Mouse (Mus musculus) limb, embryonic 14.5 days (tissue): ENCODE measurements around the gene Fbxl2. TPM values are rescaled to one million over a fixed set of nuclear protein-coding genes. Genes with fewer than 3 reads are reported as not detected.

Source experiments
- ATAC-seq: fragments of 200-750 bp; cut with Nextera tagmentation; 2 replicates; pipeline ENCODE4 v1.8.0; 2017; ENCODE audit warnings: low read depth, moderate number of reproducible peaks, moderate TSS enrichment; ENCODE audit not compliant: low FRiP score
- DNase-seq: peaks from one replicate; pipeline ENCODE4 v3.0.0-alpha.2; 2015; ENCODE audit warnings: low spot score
- H3K27ac ChIP-seq: fragments of 300-500 bp; sonication (generic); replicated peaks from 2 replicates; pipeline ENCODE4 v1.5.1; 2014; ENCODE audit warnings: low read depth, mild to moderate bottlenecking, low read length, moderate library complexity, mixed read lengths
- H3K27me3 ChIP-seq: fragments of 300-500 bp; sonication (generic); 2 replicates; pipeline ENCODE4 v1.6.1; 2014; ENCODE audit warnings: low read length, mixed read lengths; ENCODE audit not compliant: control insufficient read depth, insufficient read depth
- H3K36me3 ChIP-seq: fragments of 300-500 bp; sonication (generic); 2 replicates; pipeline ENCODE4 v1.6.1; 2014; ENCODE audit warnings: mild to moderate bottlenecking, low read length, moderate library complexity, mixed read lengths; ENCODE audit not compliant: control insufficient read depth, insufficient read depth
- H3K4me1 ChIP-seq: fragments of 300-500 bp; sonication (generic); 2 replicates; pipeline ENCODE4 v1.6.1; 2014; ENCODE audit warnings: antibody characterized with exemption, low read length, mixed read lengths; ENCODE audit not compliant: control insufficient read depth, insufficient read depth
- H3K4me2 ChIP-seq: fragments of 300-500 bp; sonication (generic); replicated peaks from 2 replicates; pipeline ENCODE4 v1.6.1; 2014; ENCODE audit warnings: low read depth, mild to moderate bottlenecking, low read length, moderate library complexity; ENCODE audit not compliant: severe bottlenecking
- H3K4me3 ChIP-seq: fragments of 300-500 bp; sonication (generic); replicated peaks from 2 replicates; pipeline ENCODE4 v1.5.1; 2014; ENCODE audit warnings: low read length
- H3K9ac ChIP-seq: fragments of 300-500 bp; sonication (generic); 2 replicates; pipeline ENCODE4 v1.6.1; 2014; ENCODE audit warnings: mild to moderate bottlenecking, low read depth, low read length, moderate library complexity; ENCODE audit not compliant: severe bottlenecking
- H3K9me3 ChIP-seq: fragments of 300-500 bp; sonication (generic); 2 replicates; pipeline ENCODE4 v1.6.1; 2016; ENCODE audit warnings: low read length; ENCODE audit not compliant: control insufficient read depth
- POLR2A ChIP-seq: fragments of 200-500 bp; IDR thresholded peaks from 2 replicates; pipeline ENCODE4 v1.8.0; 2012; ENCODE audit warnings: inconsistent platforms, mild to moderate bottlenecking, moderate library complexity, borderline replicate concordance; ENCODE audit not compliant: insufficient read depth, insufficient read length; ENCODE audit errors: extremely low read depth
- WGBS: fragments of 180-500 bp; shearing (Covaris S2); extraction: QIAGEN DNeasy Blood & Tissue Kit; methylation state at CpG from one replicate; pipeline ENCODE4 v1.1.7; 2014; 5-methylcytosine and 5-hydroxymethylcytosine counted together
- polyA plus RNA-seq, 2 experiments: library from polyadenylated mRNA; depleted of rRNA in 1 of 2; stranded (reverse) in 1 of 2; unstranded in 1 of 2; fragments of >200 nt; fragmentation: Nextera tagmentation in 1 of 2; extraction: Ambion mirVana in 1 of 2; gene quantifications; 2 replicates each; pipeline versions ENCODE4 v1.2.1 to v1.2.3; 2012 to 2014

Gene Fbxl2
- polyA plus RNA-seq, 2 experiments: 4.6 to 8.3 TPM

DNA sequence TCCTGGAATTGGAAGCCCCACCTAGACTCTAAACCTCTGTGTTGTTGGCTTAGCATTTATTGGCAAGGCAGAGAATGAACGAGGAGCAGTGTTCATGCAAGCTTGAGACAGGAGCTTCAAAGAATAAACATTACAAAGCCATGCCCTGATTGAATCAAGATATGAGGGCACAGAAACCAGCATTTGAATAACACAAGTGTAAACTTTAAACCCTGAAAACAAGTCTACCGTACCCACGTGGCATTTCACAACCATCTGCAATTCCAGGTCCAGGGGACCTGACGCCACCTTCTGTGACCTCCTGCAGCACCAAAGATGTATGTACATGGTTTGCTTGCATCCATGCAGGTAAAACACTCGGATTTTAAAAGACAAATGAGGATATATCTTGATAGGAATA is 123.3 kb downstream of the Fbxl2 start:
- Histone ChIP-seq H3K9me3 (no peaks in the 10 kb centered on the region), H3K27ac (no peak overlapping the region), H3K4me3 (no peak overlapping the region), H3K36me3 (peaks cover 2% of the 10 kb centered on the region), H3K9ac (no peak overlapping the region), H3K27me3 (no peaks in the 10 kb centered on the region), H3K4me1 (no peaks in the 10 kb centered on the region), H3K4me2 (no peak overlapping the region)
- DNase-seq (no peak), ATAC-seq (no peak)
- TF ChIP-seq POLR2A: no peak
- WGBS: 89% methylated on average over 5 of the region's 5 CpGs

DNA sequence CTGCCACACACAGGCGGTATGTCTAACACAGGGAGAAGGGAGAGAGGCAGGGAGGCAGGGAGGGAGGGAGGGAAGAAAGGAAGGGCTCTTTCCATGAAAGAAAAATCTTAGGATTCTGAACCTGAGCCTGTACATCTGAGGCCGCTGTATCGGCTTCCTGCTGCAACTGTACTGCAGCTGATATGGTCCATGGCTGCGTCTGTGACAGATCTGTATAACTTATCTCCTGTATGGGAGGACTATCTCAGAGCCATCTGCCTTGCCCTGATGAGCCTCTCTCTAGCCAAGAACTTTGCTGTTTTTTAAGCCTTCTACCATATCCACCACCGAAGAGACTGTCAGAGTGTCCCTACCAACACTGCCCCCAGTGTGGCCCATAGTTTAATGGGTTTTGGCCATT is 130.2 kb downstream of the Fbxl2 start:
- Histone ChIP-seq H3K27me3 (no peaks in the 10 kb centered on the region), H3K9ac (no peak overlapping the region), H3K4me3 (no peak overlapping the region), H3K36me3 (peaks cover 44% of the 10 kb centered on the region), H3K9me3 (no peaks in the 10 kb centered on the region), H3K27ac (no peak overlapping the region), H3K4me1 (no peaks in the 10 kb centered on the region), H3K4me2 (no peak overlapping the region)
- WGBS: 96% methylated on average over 5 of the region's 5 CpGs
- no peak for TF ChIP-seq POLR2A
- ATAC-seq: no peak
- no peak for DNase-seq

Other genes starting within 250 kb of the Fbxl2 start
- 154 and 159 TPM in 2 replicates for gene Ubp1, start 115.3 kb downstream of the Fbxl2 start, polyA plus RNA-seq (2012; rRNA removed)
- 42.0 and 49.9 TPM in 2 replicates for gene Ubp1, start 115.3 kb downstream of the Fbxl2 start, polyA plus RNA-seq (2014; fragmentation: Nextera tagmentation; extraction: Ambion mirVana)
- gene Susd5, start 10.9 kb upstream of the Fbxl2 start, polyA plus RNA-seq (2012; rRNA removed): 29.8 and 34.5 TPM in 2 replicates
- 15.7 and 16.8 TPM in 2 replicates for gene Susd5, start 10.9 kb upstream of the Fbxl2 start, polyA plus RNA-seq (2014; fragmentation: Nextera tagmentation; extraction: Ambion mirVana)